Mouse (Mus musculus) embryonic facial prominence, embryonic 10.5 days (tissue): Measurements from ENCODE around the gene Map4. TPM values are rescaled to one million over a fixed set of nuclear protein-coding genes. Genes with fewer than 3 reads are reported as not detected.
A peak's percentile ranks its signal among the peaks of the same experiment; 100 is the strongest.
"Not testable (repeated sequence)": the region's sequence is repeated elsewhere in the genome, so short reads cannot be mapped to it uniquely, and the experiment has no call there.

Source experiments
- DNase-seq: peaks from one replicate; pipeline ENCODE4 v3.0.0-alpha.2; 2017; ENCODE audit warnings: low spot score
- H3K27ac ChIP-seq: fragments of 300-500 bp; sonication (generic); replicated peaks from 2 replicates; pipeline ENCODE4 v1.5.1; 2016; ENCODE audit warnings: mild to moderate bottlenecking
- H3K27me3 ChIP-seq: fragments of 300-500 bp; sonication (generic); replicated peaks from 2 replicates; pipeline ENCODE4 v1.6.1; 2016; ENCODE audit warnings: low read depth, mild to moderate bottlenecking; ENCODE audit not compliant: poor library complexity, severe bottlenecking
- H3K36me3 ChIP-seq: fragments of 300-500 bp; sonication (generic); replicated peaks from 2 replicates; pipeline ENCODE4 v1.6.1; 2016; ENCODE audit warnings: mild to moderate bottlenecking, moderate library complexity
- H3K4me1 ChIP-seq: fragments of 300-500 bp; sonication (generic); 2 replicates; pipeline ENCODE4 v1.6.1; 2016
- H3K4me3 ChIP-seq: fragments of 300-500 bp; sonication (generic); 2 replicates; pipeline ENCODE4 v1.5.1; 2016; ENCODE audit warnings: mild to moderate bottlenecking, moderate library complexity
- H3K9me3 ChIP-seq: fragments of 300-500 bp; sonication (generic); 2 replicates; pipeline ENCODE4 v1.6.1; 2016; ENCODE audit warnings: mild to moderate bottlenecking
- WGBS: fragments of 180-500 bp; shearing (Covaris S2); methylation state at CpG from one replicate; pipeline ENCODE4 v1.1.7; 2016; 5-methylcytosine and 5-hydroxymethylcytosine counted together
- polyA plus RNA-seq: library from polyadenylated mRNA; unstranded; fragments of >200 nt; fragmentation: Nextera tagmentation; extraction: Ambion mirVana; gene quantifications from 2 replicates; pipeline ENCODE4 v1.2.1, GENCODE M21; 2016

The Map4 gene
- polyA plus RNA-seq, 1 experiment from 2014 or later: 48.5 TPM

DNA sequence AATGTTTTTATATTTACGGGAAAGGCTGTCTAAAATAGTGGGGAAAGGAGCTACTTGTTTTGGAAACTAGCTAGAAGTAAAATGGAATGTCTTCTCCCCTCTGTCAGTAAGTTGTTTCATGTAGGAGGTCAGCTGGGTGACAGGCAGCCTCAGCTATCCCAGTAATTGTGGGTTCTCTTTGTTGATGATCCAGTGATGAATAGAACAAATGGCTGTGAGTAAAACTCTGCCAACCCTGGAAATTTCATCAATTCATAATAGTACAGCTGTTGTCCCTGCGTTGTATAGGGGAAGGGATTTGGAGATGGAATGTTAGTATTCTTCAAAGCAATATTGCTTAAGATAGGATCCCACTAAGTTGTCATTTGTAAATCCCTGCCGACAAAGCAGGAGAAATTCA, 37.9 kb downstream of the Map4 start:
- H3K4me3 ChIP-seq: no peak overlapping the region
- 0 out of 2 replicates have a peak, but pooled peaks cover 3% of the 10 kb centered on the region for H3K9me3 ChIP-seq
- 83% methylated on average over 3 of the region's 3 CpGs for WGBS
- no peaks in the 10 kb centered on the region; the same call in 1 of the 2 replicates for H3K4me1 ChIP-seq
- no peak overlapping the region for H3K27ac ChIP-seq
- peaks cover 6% of the 10 kb centered on the region; the same call in 1 of the 2 replicates for H3K36me3 ChIP-seq
- no peak for DNase-seq
- H3K27me3 ChIP-seq: no peaks in the 10 kb centered on the region

DNA sequence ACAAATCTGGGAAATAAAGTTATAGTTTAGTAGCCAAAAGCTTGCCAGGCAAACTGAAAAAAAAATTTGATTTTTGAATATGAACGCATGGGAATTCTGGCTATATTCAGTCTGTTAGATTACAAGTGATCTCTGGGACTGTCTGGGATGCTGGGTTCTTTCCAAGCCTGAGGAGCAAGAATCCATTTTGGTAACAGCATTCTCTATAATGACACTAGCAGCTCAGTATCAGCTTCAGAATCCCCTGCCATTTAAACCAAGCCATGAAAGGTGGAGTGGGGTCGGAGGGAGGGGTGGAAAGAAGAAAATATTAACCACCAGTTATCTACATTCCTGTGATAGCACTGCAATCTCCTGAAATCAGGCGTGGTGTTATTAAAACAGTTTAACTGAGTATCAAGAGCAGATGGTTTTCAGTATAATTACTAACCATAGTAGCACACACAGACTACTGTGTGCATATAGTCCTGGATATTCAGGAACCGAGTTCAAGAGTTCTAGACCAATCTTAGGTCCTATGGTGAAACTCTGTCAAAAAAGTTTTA, 38.6 kb downstream of the Map4 start:
- 92% methylated on average over 4 of the region's 4 CpGs for WGBS
- Histone ChIP-seq H3K27ac (no peak overlapping the region), H3K36me3 (peaks cover 6% of the 10 kb centered on the region; the same call in 1 of the 2 replicates), H3K4me3 (no peak overlapping the region), H3K4me1 (peaks cover under 1% of the 10 kb centered on the region; the same call in 1 of the 2 replicates), H3K27me3 (no peaks in the 10 kb centered on the region), H3K9me3 (0 out of 2 replicates have a peak, but pooled peaks cover 3% of the 10 kb centered on the region)
- no peak for DNase-seq

DNA sequence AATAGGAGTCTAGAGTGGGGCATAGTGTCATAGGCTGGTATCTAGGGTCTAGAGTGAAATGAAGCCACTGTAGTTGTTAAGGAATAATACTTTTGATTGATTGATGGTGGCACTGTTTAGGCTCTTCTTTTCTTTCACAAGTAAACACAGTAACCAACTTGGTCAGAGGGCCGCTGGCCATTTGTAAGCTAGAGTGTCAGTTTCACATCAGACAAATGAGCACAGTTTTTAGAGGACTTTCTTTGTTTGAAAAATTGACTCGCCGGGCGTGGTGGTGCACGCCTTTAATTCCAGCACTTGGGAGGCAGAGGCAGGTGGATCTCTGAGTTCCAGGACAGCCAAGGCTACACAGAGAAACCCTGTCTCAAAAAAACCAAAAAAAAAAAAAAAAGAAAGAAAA, 40.5 kb downstream of the Map4 start:
- not testable (repeated sequence) for H3K4me1 ChIP-seq, H3K27me3 ChIP-seq, H3K27ac ChIP-seq, H3K4me3 ChIP-seq, H3K9me3 ChIP-seq, DNase-seq, H3K36me3 ChIP-seq
- WGBS: 96% methylated on average over 5 of the region's 5 CpGs

DNA sequence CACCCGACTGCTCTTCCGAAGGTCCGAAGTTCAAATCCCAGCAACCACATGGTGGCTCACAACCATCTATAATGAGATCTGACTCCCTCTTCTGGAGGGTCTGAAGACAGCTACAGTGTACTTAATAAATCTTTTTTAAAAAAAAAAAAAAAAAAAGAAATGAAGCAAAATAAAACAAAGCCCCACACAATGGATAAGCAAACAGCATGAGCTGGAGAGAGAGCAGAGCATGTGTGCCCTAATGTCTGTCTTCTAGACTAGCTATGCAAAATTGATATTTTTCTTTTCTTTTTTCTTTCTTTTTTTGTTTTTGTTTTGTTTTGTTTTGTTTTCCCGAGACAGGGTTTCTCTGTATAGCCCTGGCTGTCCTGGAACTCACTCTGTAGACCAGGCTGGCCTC, 49.0 kb downstream of the Map4 start:
- H3K27me3 ChIP-seq: not testable (repeated sequence)

DNA sequence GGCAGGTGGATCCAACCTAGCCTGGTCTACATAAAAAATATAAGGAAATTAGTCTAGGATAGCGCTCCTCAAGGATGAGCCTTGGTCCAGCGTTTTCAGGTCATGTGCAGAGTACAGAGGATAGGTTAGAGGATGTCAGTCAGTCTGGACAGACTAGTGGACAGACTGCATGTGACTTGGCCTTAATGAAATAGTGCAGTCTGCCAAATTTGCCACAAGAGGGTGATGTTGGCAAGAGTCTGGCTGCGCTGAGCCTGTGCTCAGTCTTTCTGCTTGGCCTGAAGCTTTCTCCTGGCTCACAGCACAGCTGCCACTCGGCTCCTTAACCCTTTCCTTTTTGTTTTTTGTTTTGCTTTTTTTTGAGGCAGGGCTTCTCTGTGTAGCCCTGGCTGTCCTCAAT, 54.2 kb downstream of the Map4 start:
- Histone ChIP-seq H3K27ac (no peak overlapping the region), H3K36me3 (peaks cover 27% of the 10 kb centered on the region), H3K9me3 (no peaks in the 10 kb centered on the region), H3K4me3 (no peak overlapping the region), H3K4me1 (no peaks in the 10 kb centered on the region), H3K27me3 (no peaks in the 10 kb centered on the region)
- WGBS: 26% methylated on average over 4 of the region's 4 CpGs
- DNase-seq: peak; percentile 57

More for the DNA sequence above, 49.0 kb downstream of the Map4 start:
- H3K4me1 ChIP-seq, H3K9me3 ChIP-seq, H3K4me3 ChIP-seq, H3K27ac ChIP-seq, DNase-seq: not testable (repeated sequence)
- WGBS: 93% methylated on average over 4 of the region's 4 CpGs
- H3K36me3 ChIP-seq: peaks cover 34% of the 10 kb centered on the region

DNA sequence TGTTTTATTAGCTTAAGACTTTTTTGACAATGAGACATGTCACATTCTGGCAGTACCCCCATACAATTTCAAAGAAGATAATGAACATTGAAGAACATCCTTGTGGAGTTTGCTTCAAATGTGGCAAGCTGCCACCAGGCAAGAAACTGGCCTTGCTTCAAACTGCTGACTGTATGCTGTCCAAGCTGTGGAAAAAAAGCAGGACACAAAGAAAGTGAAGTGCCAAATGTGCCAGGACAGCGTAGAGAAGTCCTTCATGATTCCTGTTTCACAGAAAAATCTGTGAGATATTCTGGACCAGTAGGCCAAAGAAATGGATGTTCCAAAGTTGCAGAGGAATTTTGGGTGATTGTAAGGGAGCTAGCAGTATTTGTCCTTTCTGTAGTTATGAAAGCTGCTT, 57.8 kb downstream of the Map4 start:
- Histone ChIP-seq H3K9me3 (no peaks in the 10 kb centered on the region), H3K4me1 (no peaks in the 10 kb centered on the region), H3K27ac (no peak overlapping the region), H3K36me3 (peaks cover 4% of the 10 kb centered on the region; the same call in 1 of the 2 replicates), H3K4me3 (no peak overlapping the region), H3K27me3 (no peaks in the 10 kb centered on the region)
- WGBS: 93% methylated on average over 1 of the region's 1 CpGs
- no peak for DNase-seq

DNA sequence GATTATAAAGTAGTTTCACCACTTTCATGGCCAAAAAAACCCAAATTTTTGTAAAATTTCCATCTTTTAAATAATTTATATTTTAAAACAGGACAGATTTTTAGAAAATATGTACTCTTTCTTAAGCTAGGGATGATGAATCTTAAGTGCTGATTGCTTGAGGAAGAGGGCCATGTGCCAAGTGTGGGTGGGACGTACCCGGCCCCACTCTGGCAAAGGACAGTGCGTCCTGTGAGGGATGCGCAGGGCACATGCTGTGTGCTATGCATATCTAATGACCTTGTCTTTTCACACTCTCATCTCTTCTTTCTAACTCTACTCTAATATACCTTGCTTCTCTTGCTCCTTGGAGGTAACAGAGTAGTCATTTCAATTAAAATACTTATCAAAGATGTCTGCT, 66.2 kb downstream of the Map4 start:
- Histone ChIP-seq H3K4me1 (no peaks in the 10 kb centered on the region), H3K27me3 (no peaks in the 10 kb centered on the region), H3K36me3 (no peaks in the 10 kb centered on the region), H3K27ac (no peak overlapping the region), H3K4me3 (no peak overlapping the region), H3K9me3 (no peaks in the 10 kb centered on the region)
- no peak for DNase-seq
- 96% methylated on average over 4 of the region's 4 CpGs for WGBS

DNA sequence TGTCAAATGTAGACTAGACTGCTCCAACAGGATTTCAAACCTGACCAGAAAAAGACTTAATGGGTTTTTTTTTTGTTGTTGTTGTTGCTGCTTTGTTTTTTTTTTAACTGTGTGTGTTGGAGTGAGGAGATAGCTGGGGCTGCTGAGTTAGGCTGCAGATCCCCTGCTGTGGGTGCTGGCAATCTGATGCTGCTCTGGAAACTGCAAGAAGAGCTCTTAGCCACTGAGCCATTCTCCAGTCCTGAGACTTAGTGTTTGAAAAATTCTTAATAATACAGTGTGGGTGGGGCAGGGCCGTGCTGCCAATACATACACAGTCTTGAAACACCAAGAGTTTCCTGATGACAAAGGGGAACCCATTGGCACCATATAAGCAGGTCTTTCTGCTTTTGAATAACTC, 70.7 kb downstream of the Map4 start:
- Histone ChIP-seq H3K4me3 (no peak overlapping the region), H3K9me3 (no peaks in the 10 kb centered on the region), H3K27me3 (no peaks in the 10 kb centered on the region), H3K4me1 (no peaks in the 10 kb centered on the region), H3K27ac (no peak overlapping the region), H3K36me3 (no peaks in the 10 kb centered on the region)
- 80% methylated on average over 1 of the region's 1 CpGs for WGBS
- no peak for DNase-seq

DNA sequence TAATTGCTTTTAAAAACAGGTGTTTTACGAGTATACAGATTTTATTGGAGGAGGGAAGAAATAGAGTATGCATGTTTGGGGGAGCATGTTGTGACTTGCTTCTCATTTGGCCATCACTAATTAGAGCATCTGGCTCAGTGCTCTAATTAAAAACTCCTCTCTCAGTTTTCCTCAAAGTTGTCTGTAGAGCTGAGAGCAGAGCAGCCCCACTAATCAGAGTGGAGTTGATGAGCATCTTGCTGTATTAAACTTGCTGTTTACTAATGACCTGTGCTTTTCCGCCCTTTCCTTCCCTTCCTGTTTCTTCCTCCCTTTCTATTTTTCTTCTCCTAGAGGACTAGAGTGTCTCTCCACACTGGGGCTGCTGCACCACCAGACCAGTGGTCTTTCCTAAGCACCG, 71.2 kb downstream of the Map4 start:
- H3K36me3 ChIP-seq: no peaks in the 10 kb centered on the region
- WGBS: 88% methylated on average over 3 of the region's 3 CpGs
- H3K27me3 ChIP-seq: no peaks in the 10 kb centered on the region
- no peaks in the 10 kb centered on the region for H3K9me3 ChIP-seq
- DNase-seq: no peak
- no peaks in the 10 kb centered on the region for H3K4me1 ChIP-seq
- H3K4me3 ChIP-seq: no peak overlapping the region
- no peak overlapping the region for H3K27ac ChIP-seq

DNA sequence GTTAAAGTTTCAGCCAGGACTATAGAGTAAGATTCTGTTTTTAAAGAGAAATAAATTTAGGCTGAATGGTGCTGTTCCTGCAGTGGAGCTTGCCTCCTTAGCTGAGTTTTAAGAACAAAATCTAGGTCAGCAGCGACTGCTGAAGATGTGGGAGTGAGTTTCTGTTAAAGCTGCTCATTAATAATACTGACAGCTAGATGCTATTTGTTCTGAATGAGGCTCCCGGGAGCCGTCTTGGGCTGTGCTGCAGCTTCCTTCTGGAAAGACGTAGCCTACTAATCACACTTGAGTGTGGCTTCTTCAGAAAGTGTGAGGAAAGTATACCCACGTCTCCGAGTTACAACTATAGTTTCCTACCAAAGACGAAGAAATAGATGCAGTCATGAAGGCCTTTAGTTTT, 88.0 kb downstream of the Map4 start:
- 84% methylated on average over 7 of the region's 7 CpGs for WGBS
- H3K27me3 ChIP-seq: no peaks in the 10 kb centered on the region
- no peaks in the 10 kb centered on the region for H3K36me3 ChIP-seq
- H3K27ac ChIP-seq: no peak overlapping the region
- H3K4me3 ChIP-seq: no peak overlapping the region
- H3K9me3 ChIP-seq: no peaks in the 10 kb centered on the region
- DNase-seq: no peak
- no peaks in the 10 kb centered on the region for H3K4me1 ChIP-seq

DNA sequence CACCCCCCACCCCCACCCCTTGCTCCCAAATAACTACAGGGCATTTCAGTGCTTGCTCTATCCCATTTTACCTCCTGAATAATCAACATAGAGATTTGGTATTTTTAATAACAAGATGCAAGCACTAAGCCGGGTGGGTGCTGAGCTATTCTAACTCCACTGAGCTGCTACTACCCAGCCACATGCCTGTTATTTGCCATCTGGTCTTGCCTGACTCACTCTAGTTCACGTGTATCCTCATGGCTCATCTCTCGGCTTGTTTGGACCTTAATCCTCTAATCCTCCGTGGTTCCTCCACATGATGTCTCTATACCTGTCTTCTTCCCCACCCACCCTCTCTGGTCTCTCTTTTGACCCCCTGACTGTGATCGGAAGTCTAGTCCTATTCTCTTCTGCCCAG, 89.1 kb downstream of the Map4 start:
- H3K27ac ChIP-seq: no peak overlapping the region
- H3K9me3 ChIP-seq: no peaks in the 10 kb centered on the region
- H3K4me3 ChIP-seq: no peak overlapping the region
- 78% methylated on average over 5 of the region's 5 CpGs for WGBS
- no peaks in the 10 kb centered on the region for H3K4me1 ChIP-seq
- no peaks in the 10 kb centered on the region for H3K36me3 ChIP-seq
- no peak for DNase-seq
- H3K27me3 ChIP-seq: no peaks in the 10 kb centered on the region

DNA sequence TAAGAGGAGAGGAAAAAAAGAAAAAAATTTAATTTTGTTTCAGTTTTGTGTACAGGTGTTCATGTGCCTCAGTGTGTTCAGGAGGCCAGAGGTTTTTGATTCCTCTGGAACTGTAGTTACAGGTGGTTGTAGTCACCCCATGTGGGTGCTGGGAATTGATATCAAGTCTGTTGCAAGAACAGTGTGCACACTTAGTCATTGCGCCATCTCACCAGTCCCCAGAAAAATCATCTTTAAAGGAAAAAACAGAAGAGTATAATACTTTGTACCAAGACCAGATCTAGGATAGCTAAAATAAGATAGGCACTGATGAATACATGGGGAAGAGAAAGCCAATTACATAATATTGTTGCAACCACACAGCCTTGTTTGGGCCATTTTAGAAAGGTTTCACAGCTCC, 90.2 kb downstream of the Map4 start:
- no peak overlapping the region for H3K27ac ChIP-seq
- H3K36me3 ChIP-seq: 0 out of 2 replicates have a peak, but pooled peaks cover 4% of the 10 kb centered on the region
- 98% methylated on average over 1 of the region's 1 CpGs for WGBS
- H3K27me3 ChIP-seq: no peaks in the 10 kb centered on the region
- DNase-seq: no peak
- H3K4me1 ChIP-seq: no peaks in the 10 kb centered on the region
- H3K4me3 ChIP-seq: no peak overlapping the region
- no peaks in the 10 kb centered on the region for H3K9me3 ChIP-seq

DNA sequence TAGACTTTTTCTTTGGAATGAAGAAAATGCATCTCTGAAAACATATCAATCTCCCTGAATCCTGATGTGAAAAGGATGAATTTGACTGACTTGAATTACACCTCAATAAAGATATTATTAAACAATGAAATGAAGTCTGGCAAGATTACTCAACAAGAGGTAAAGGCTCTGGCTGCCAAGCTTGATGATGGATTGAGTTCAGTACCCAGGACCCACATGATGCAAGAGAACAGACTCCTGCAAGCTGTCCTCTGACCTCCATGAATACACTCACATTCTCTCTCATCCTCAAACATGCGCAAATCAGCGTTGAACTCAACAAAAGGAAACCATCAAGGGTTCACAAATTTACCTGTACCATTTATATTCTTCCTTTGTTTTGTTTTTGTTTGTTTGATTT, 90.9 kb downstream of the Map4 start:
- no peaks in the 10 kb centered on the region for H3K4me1 ChIP-seq
- no peaks in the 10 kb centered on the region for H3K27me3 ChIP-seq
- 93% methylated on average over 2 of the region's 2 CpGs for WGBS
- H3K4me3 ChIP-seq: no peak overlapping the region
- no peak overlapping the region for H3K27ac ChIP-seq
- 0 out of 2 replicates have a peak, but pooled peaks cover 4% of the 10 kb centered on the region for H3K36me3 ChIP-seq
- H3K9me3 ChIP-seq: no peaks in the 10 kb centered on the region
- DNase-seq: no peak
